Mouse (Mus musculus) cerebral cortex, adult 2 months (tissue): Measurements from ENCODE around the gene Bsn.

Experiments used
- WGBS: fragments of 180-500 bp; shearing (Covaris S2); methylation state at CpG from one replicate; pipeline ENCODE4 v1.1.7; 2018; 5-methylcytosine and 5-hydroxymethylcytosine counted together

The Bsn gene

GRCm38 (mm10) chr9:108189787-108190679 is at the start of gene Bsn:
Gene Bsn (minus strand): TSS chr9:108190384.
- 1% methylated on average over 82 of the region's 91 CpGs for WGBS

DNA sequence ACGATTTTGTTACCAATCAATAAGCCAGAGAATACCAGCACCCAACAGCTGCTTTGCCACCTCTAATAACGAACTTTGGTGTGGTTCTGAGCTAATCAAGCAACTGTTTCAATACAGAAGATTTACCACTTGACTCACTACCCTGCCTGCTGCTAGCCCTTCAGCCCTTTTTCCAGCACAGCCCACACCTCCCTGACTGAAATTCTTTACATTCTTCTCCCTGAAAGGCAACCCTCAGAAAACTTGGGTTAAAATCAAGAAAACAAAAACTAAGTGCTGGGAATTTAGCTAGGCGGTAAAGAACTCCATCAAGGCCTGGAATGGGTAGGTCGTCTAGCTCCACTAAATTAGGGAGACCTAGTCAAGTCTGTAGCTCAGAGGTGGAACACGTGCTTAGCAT is 49.8 kb upstream of the Bsn start:
- 79% methylated on average over 5 of the region's 5 CpGs for WGBS

- 94% methylated on average over 3 of the region's 3 CpGs for WGBS
Measured at GRCm38 (mm10) chr9:108238831-108239230, 48.6 kb upstream of the Bsn start.

GRCm38 (mm10) chr9:108238402-108238801 is 48.2 kb upstream of the Bsn start:
- WGBS = 81% methylated on average over 2 of the region's 2 CpGs

DNA sequence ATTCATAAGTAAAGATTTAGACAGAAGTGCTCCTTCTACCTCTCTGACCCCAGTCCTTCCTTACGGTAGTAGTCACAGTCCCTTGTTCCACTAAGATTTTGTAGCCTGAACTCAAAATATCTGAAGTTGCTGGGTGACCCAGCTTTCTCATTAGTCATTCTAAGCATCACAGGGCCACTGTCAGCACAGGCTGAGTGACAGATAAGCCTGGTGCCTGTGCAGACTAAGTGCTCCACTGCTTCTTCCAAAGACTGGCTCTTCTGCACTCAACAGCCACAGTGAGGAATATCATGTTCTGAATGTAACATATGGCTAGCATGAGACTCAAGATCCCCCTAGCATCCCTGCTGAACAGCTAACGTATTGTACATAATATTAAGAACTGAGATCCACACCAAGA is 44.5 kb upstream of the Bsn start:
- 61% methylated on average over 2 of the region's 2 CpGs for WGBS

GRCm38 (mm10) chr9:108232908-108233307 is 42.7 kb upstream of the Bsn start:
- WGBS = 84% methylated on average over 2 of the region's 2 CpGs

- 53% methylated on average over 2 of the region's 2 CpGs for WGBS
Measured at GRCm38 (mm10) chr9:108227911-108228649, 37.9 kb upstream of the Bsn start.

GRCm38 (mm10) chr9:108225166-108225565 is 35.0 kb upstream of the Bsn start:
- 83% methylated on average over 2 of the region's 2 CpGs for WGBS

DNA sequence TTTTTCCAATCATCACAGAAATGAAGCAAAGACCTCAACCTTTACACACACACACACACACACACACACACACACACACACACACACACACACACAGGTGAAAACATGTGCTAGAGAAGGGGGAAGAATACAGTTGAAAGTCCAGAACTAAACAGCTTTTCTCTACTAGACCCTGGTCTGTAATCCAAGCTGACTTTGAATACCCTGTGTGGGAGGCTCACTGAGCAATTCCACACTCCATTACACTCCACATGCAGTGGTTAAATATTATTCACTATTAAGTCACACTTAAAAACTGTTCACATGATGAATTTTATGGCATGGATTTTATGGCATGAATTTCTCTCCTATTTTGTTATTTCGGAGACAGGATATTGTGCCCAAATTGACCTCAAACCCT is 33.4 kb upstream of the Bsn start:
- WGBS = 100% methylated on average over 1 of the region's 1 CpGs

DNA sequence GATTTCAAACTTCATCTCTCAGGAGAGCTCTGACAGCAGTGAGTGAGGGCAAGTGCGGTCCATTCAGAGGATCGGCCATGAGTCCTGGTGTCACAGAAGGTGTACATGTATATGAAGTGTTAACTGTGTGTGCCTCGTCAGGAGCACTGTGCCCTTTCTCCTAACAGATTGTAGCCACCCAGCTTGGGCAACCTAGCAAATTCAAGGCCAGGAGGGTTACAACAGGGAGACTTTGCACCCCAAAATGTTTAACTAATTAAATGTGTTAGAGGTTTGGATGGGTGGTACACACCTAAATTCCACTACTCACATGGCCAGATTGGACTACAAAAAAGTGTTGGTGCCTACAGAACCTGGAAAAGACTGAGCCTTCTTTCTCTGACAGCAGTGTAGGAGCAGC is 31.4 kb upstream of the Bsn start:
- WGBS = 82% methylated on average over 3 of the region's 3 CpGs

- WGBS = 26% methylated on average over 1 of the region's 1 CpGs
Measured at GRCm38 (mm10) chr9:108220380-108220774, 30.2 kb upstream of the Bsn start.

DNA sequence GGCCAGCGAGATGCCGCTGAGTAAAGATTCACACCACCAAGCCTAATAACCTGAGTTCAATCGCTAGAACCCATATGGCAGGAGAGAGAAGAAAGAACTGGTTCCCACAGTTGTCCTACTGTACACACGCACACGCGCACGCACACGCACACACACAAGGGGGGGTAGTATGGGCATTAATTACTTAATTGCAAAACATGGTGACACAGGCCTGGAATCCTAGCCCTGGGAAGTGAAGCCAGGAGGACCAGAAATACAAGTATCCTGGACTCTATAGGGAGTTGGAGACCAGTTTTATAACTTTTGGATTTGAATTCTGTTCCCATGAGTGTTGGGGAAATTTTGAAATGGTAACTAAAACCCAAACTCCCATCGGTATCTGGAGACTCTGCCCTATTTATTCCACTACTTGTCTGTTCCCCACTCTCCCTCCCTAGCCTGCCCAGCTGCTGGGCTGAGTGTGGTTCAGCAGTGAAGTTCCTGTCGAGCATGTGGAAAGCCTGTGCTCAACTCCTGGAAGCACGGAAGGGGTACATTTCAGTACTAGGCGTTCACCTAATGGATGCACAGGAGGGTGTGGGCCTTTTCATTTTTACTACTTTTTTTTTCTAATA is 29.7 kb upstream of the Bsn start:
- 74% methylated on average over 12 of the region's 12 CpGs for WGBS

DNA sequence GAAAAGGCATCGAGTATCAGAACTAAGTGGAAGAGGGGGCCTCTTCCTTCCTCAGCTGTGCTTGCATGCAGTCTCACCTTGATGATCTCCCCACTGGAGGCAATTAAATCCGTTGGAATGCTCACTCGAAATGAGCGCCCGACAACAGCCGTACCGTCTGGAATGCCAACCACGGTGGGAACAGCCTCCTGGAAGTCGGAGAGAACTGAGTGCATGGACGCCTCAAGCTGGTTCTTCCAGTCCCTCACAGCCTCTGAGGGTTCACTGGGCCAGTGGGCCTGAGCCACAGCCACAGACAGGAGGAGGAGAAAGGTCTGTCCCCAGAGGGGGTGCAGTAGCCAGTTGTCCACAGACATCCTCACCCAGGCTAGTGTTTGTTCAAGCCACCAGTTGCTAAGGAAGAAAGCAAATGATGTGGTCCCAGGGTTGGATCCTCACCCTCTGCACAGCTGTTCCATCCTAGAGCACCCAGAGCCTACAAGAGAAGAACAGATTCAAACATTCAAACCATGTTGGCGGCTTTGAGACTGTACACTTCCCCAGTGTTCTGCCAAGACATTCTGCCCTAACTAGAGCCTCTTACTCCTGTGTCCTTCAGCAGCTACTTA is 27.9 kb upstream of the Bsn start:
- 77% methylated on average over 11 of the region's 11 CpGs for WGBS

GRCm38 (mm10) chr9:108217406-108217805 is 27.2 kb upstream of the Bsn start:
- 90% methylated on average over 3 of the region's 3 CpGs for WGBS

- WGBS = 25% methylated on average over 7 of the region's 7 CpGs
Measured at GRCm38 (mm10) chr9:108213105-108213504, 22.9 kb upstream of the Bsn start.

GRCm38 (mm10) chr9:108212426-108212825 is 22.2 kb upstream of the Bsn start:
- WGBS = 66% methylated on average over 2 of the region's 2 CpGs

DNA sequence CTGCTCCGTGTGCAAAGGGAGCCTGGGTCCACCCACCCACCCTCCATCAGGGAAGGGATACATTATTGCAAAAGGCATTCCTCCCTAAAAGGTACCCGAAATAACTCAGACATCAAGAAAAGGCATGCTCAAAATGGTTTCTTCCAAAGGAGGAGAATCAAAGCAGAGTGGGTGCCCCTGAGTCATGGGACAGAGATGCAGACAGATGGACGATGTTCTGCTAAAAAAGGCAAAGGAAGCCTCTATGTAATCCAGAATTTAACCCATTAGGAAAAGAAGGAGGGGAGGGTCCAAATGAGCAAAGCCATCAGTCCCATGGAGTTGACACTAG is 15.4 kb upstream of the Bsn start:
- 34% methylated on average over 3 of the region's 3 CpGs for WGBS

GRCm38 (mm10) chr9:108204884-108205570 is 14.8 kb upstream of the Bsn start:
- 44% methylated on average over 8 of the region's 8 CpGs for WGBS

- WGBS = 20% methylated on average over 13 of the region's 13 CpGs
Measured at GRCm38 (mm10) chr9:108203015-108203414, 12.8 kb upstream of the Bsn start.

- 96% methylated on average over 2 of the region's 2 CpGs for WGBS
Measured at GRCm38 (mm10) chr9:108202169-108202568, 12.0 kb upstream of the Bsn start.

DNA sequence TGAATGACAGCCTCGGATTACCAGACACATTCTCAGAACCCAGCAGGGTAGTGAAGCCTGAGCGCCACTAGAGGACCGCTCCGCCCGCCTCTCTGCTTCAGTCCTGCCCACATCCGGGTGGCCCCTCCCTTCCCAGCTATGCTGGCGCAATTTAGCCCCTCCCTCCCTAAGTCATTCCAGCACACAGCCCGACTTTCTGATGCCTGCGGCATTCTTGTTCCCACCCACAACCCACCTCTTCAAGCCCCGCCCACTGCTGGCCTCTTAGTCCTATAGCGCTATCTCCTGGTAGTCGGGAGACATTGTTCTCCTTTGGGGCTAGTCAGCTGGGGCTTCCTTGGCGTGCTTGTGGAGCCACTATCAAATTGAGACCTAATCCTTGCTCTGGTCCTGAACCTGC is 11.0 kb upstream of the Bsn start:
- under 1% methylated on average over 13 of the region's 13 CpGs for WGBS

DNA sequence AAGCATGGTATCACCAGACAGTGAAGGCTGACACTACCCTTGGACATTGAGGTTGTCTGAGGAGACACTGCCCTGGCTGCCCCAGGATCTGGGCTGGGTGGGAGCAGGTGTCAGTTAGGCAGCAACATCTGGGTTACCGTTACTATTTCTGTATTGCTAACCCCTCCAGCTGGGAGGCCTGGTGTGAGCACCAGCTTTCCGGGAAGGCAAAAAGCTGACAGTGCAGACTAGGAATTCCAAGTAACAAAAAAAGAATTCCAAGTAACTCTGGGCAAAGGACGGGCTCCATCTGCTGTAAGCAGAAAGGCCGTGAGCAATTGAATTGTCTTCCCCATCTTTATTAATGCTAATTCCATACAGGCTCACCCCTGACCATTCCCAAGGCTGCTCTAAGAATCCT is 8.4 kb upstream of the Bsn start:
- WGBS = 51% methylated on average over 4 of the region's 4 CpGs
